Mouse (Mus musculus) bone marrow macrophage, adult 2 months (primary cell): ENCODE results near the gene Bnip3.

Experiments used
- CTCF ChIP-seq: IDR thresholded peaks from 2 replicates; pipeline ENCODE4 v1.5.1; 2012; ENCODE audit warnings: low read depth, mild to moderate bottlenecking, low read length, moderate library complexity
- POLR2A ChIP-seq: IDR thresholded peaks from 2 replicates; pipeline ENCODE4 v1.6.1; 2012; ENCODE audit warnings: mild to moderate bottlenecking, low read depth, low read length, borderline replicate concordance

DNA sequence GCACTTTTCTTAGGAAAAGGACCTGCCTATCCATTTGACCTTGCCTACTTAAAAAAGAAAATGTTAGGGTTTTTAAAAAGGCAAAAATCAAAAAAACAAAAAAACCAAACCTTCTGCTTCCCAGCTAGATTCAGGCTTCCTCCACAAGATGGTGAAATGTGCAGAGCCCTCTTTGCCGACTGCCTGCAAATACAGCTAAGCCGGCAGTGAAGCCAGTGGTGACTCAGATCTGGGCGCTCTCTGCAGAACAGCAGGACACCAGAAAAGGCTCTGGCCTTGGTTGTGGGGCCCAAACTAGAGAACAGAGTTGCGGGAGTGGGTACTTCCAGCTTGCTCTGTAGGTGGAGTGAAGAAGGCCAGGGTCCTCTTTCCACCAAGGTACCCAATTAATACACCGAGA is 32.3 kb upstream of the Bnip3 start:
- no peak for TF ChIP-seq POLR2A
- TF ChIP-seq CTCF: no peak
